Mouse (Mus musculus) gastrocnemius, adult 18-20 months (tissue): ENCODE data around the gene Aldh1a2. TPM values are rescaled to one million over a fixed set of nuclear protein-coding genes. Genes with fewer than 3 reads are reported as not detected.

Experiments used
- DNase-seq: peaks from one replicate; pipeline ENCODE4 v3.0.0; 2021; ENCODE audit warnings: low spot score
- long read RNA-seq, 2 experiments: library from polyadenylated mRNA; stranded (forward); transcript quantifications; one replicate each; pipeline ENCODE4 v2.0.0; 2021
- total RNA-seq, 2 experiments: library from RNA; stranded (reverse); gene quantifications; 2 replicates each; pipeline ENCODE4 v1.2.3; 2021

The Aldh1a2 gene
- total RNA-seq, result 1 to 10 TPM; 1.8 to 8.9 TPM
- long read RNA-seq, experiment 1, transcript Aldh1a2-201 (14 exons, 2,264 nt), result major isoform, 5 of 6 reads
- long read RNA-seq, experiment 1, partial matches to known transcripts, result 1 of 6 reads
- long read RNA-seq, experiment 1, other reads (novel, unspliced or antisense), result 0 of 6 reads
- long read RNA-seq, experiment 2, partial matches to known transcripts, result 1 of 3 reads
- long read RNA-seq, experiment 2, other reads (novel, unspliced or antisense), result 0 of 3 reads

DNA sequence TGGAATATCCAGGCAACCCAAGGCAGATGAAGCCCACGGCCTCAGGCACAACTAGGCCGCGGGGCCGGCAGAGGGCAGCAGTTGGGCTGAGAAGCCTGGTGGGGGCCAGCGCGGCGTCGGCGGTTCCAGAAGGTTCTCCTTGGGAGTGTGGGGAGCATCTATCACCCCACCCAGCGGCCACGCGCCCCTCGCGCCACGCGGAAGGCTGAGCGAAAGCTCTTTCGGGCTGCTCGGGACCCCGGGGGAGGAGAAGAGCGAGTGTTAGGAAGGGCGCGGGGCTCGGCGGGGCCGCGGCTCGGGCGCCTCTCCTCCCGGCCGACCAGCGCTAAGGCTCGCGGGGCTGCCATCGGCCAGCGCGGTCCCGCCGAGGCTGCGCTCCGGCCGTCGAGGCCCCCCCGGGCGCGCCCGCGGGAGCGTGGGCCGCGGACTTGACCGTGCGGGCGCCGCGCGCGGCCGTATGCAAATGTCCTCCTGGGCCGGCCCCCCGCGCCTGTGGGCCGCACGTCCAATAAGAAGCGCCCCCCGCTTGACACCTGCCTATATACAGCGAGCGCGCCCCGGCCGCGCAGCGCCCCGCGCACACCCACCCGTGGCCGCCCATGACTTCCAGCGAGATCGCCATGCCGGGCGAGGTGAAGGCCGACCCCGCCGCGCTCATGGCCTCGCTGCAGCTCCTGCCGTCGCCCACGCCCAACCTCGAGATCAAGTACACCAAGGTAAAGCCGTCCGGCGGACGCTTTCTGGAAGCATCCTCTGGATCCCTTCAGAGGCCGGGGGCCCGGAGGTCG lies at the start of gene Aldh1a2:
TSS of gene Aldh1a2 (plus strand) at position 542 of the 788 bp plus-strand sequence.
- DNase-seq, result peak; percentile 60

DNA sequence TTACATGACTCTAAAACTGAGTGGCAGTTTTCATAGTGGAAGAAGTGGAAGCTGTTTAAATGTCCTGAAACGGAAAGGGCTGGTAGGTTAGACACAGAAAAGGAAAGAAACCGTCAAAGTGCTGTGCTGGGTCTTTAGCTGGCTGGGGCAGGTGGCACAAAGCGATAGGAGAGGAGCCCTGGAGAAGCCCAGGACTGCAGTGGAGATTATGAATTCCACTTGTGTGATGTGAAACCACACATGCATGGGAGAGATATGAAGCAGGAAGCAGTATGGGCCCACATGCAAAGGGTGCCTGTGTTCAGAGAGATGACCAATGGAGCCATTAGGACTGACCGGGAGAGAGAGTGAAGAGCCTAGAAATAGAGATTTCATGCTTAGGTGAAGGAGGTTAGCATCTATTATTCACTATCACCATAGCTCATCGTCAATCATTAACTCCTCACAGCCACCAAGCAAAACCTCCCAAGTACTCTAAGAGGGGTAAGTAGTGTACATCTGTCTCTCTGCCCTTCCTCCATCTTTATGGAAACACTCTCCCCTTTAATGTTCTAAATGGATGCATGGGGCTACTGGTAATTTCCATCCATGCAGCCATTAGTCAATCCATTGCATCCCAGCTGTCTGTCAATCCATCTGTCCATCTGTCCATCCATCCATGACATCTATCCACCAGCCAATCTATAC lies 49.4 kb upstream of the Aldh1a2 start:
- no peak for DNase-seq

- peak; percentile 20 for DNase-seq
Measured at GRCm38 (mm10) chr9:71166871-71167465, 48.6 kb upstream of the Aldh1a2 start.

- no peak for DNase-seq
Measured at GRCm38 (mm10) chr9:71167473-71168215, 47.9 kb upstream of the Aldh1a2 start.

- DNase-seq, result no peak
Measured at GRCm38 (mm10) chr9:71168511-71168910, 47.1 kb upstream of the Aldh1a2 start, which contains the start of gene Aqp9. Gene Aqp9, minus strand, starts transcription at chr9:71168682.

DNA sequence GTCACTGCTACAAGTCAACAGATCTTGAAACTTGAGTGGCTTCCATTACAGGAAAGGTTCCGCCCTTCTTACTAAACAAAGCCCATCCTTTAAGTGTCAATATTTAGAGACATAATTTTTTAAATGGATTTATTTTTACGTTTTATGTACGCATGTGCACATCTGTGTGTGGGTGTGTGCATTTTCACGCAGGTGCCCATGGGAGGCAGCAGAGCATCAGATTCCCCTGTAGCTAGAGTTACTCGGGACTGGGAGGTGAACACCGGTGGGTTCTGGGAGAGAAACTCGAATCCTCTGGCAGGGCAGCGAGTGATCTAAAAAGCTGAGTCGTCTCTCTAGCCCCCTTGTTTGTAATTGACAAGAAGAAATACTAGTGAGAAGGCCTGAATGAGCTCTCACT lies 42.1 kb upstream of the Aldh1a2 start:
- no peak for DNase-seq

GRCm38 (mm10) chr9:71174316-71174975 lies 41.1 kb upstream of the Aldh1a2 start:
- DNase-seq, result no peak

GRCm38 (mm10) chr9:71175686-71176085 lies 39.9 kb upstream of the Aldh1a2 start:
- DNase-seq, result no peak

- DNase-seq, result no peak
Measured at GRCm38 (mm10) chr9:71179276-71179896, 36.2 kb upstream of the Aldh1a2 start.

DNA sequence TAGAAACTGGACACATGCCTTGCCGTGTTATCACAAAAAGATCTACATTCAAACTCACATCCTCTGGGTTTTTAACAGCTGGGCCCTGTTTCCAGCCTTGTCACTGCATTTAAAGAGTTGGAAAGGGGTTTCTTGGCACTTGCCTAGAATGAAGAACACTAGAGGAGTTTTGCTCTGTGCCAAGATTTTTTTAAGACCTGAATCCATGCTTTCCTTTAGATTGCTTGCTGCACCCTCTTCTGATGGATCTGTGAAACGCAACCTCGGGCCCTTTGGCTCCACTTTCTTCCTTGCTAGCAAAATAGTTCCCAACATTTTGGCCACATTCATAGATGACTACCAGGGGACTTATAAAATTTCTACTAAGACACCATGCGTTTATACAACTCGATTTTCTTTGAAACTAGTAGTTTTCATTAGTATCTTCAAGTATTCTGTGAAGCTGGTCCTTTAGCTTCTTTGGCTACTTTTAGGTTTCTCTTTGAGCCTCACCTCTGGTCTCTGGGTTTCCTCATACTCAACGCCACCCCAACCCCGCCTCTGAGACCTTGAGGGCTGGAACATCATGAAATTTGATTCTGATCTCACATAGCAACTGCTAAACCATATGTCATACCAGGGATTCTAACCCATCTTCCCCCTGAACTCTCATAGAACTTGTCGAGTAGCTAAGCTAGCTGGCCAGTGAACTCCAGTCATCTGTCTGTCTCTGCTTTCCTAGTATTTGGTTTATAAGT lies 35.5 kb upstream of the Aldh1a2 start:
- DNase-seq, result no peak

DNA sequence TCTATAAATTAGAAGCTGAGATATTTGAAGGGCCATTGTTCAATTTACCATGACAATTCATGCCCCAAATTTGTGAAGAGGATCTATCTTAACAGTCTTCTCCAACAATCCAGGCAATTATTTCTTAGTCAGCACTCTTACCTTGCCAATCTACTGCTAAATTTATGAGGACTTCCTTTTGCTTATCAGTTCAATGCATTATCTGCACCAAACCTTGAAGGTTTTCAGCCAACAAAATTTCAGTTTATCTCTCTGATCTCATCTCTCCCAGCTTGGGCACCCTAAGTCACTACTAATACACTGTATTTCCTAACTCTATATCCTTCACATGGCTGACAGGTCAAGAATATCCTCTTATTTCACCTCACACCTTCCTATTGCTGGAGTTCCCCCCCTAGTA lies 30.3 kb upstream of the Aldh1a2 start:
- DNase-seq, result no peak

GRCm38 (mm10) chr9:71185823-71186222 lies 29.8 kb upstream of the Aldh1a2 start:
- no peak for DNase-seq

- DNase-seq, result no peak
Measured at GRCm38 (mm10) chr9:71187396-71187795, 28.2 kb upstream of the Aldh1a2 start.

DNA sequence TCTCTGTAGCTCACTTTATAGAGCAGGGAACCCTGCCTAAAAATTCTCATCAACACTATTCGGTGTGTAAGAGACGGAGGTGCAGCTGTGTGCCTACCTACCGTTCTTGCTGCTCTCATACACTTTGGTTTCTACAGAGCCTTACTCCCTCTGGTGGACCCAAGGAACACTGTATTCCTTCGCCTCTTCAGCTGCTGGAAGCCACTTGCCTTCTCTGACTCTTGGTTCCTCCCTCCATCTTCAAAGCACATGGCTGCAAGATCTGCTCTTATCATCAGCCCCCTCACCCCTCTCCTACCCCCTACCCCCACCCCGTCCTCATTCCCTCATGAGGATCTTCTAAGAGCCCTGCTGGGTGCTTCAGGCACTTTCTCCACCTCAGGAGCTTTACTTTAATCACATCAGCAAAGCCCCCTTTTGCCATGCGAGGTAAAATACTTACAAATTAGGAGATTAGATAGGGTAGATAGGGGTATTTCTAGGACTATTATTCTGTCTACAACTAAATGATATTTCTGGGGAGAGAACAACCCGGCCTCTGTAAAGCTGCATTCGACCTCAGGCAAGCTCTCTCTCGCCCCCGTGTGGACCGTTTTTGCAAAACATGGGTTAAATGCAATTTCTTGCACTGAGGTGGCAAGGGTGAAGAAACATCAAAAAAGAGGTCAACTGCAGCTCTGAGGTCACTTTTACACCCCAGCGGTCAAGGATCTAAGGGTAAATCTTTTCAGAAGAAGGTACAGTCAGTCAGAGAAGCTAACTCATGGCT lies 26.8 kb upstream of the Aldh1a2 start:
- DNase-seq, result peak; percentile 49

DNA sequence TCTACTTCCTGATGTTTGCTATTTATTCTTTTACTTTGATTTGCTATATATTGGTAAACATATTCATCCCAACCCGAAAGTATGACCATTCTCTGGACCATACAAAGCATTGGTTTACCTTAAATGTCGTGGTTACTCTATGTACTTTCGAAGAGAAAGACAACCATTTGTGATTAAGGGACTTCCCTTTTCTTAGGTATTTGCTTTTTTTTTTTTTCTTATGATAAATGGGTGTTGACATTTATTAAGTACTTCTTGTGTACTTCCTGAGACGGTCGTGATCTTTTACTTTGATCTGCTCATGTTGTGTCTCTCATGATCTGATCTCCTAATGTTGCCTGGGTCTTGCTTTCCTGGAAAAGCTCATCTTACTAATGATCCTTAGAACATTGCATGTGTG lies 16.8 kb upstream of the Aldh1a2 start:
- no peak for DNase-seq

DNA sequence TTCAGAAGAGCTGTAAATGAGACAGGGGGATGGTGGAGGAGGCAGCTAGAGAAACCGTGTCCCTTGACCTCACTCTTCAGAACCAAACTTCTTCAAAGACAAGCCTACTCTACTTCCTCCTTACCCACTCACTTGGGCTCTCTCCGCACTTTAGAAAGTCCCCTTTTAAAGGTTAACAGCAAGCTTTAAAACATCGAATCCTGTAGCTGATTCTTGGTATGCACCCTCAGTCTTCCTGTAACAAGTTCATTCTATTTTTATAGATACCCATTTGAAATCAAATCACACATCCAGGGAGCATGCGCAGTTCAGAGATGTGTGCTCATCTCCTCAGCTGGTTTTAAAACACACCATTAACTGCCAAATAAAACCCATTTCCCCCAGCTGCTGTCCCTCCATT lies 13.3 kb upstream of the Aldh1a2 start:
- DNase-seq, result no peak

DNA sequence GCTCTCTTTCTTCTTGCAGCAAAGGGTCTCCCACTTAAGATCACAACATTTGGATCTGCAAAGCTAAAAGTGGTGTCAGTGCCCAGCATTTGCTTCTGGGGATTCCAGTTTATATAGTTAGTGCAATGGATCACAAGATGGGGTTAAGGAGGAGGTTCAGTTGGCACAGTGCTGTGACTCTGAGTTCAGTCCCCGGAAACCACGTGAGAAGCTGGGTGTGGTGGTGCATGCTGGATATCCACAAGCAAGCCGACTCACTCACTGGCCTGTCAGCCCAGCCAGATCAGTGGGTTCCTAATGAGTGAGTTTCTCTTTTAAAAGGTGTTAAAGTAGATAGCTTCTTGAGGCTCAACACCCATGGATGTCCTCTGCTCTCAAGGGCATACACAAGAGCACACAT lies 6.3 kb upstream of the Aldh1a2 start:
- no peak for DNase-seq

GRCm38 (mm10) chr9:71210870-71211269 lies 4.7 kb upstream of the Aldh1a2 start:
- DNase-seq, result peak; percentile 22

DNA sequence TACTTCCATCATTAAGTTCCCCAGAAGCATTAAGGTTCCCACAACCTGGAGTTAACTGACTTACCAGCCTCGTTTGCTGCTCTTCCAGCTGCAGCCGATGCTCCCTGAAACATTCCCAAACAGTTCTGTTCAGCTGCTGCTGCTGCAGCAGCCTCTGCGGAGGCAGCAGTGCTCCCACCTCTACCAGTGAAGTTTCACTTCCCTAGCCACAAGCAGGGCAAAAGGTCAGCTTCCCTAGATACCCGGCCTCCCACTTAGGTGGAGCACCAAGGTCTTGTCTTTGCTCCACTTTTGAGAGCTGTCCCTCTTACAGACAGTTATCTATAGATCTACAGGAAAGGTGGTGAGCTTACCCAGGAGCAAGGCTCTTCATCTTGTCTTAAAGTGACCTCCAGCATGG lies 2.0 kb upstream of the Aldh1a2 start:
- DNase-seq, result no peak
